Mouse (Mus musculus) C2C12 (cell line): ENCODE results near the gene Cpsf4l. TPM values are rescaled to one million over a fixed set of nuclear protein-coding genes. Genes with fewer than 3 reads are reported as not detected.
"Not testable (repeated sequence)": the region's sequence is repeated elsewhere in the genome, so short reads cannot be mapped to it uniquely, and the experiment has no call there.

Experiments
- H3K27me3 ChIP-seq: one replicate; pipeline ENCODE4 v1.6.1; 2011; ENCODE audit not compliant: control insufficient read depth, insufficient read depth, insufficient read length
- H3K36me3 ChIP-seq: one replicate; pipeline ENCODE4 v1.6.1; 2011; ENCODE audit not compliant: control insufficient read depth, insufficient read depth
- H3K4me3 ChIP-seq: one replicate; pipeline ENCODE4 v1.5.1; 2011; ENCODE audit warnings: mild to moderate bottlenecking, control low read depth; ENCODE audit not compliant: poor library complexity, insufficient read depth, severe bottlenecking
- H3K79me2 ChIP-seq: one replicate; pipeline ENCODE4 v1.6.1; 2011; ENCODE audit not compliant: control insufficient read depth, insufficient read depth
- H3K79me3 ChIP-seq: one replicate; pipeline ENCODE4 v1.6.1; 2011; ENCODE audit warnings: low read depth, control low read depth
- H3ac ChIP-seq: one replicate; pipeline ENCODE3; 2011; ENCODE audit warnings: low read depth; ENCODE audit not compliant: control insufficient read depth, insufficient read length
- CEBPB ChIP-seq: IDR thresholded peaks from one replicate; pipeline ENCODE4 v1.6.1; 2011; ENCODE audit warnings: low read depth, mild to moderate bottlenecking, control low read depth, moderate library complexity
- CTCF ChIP-seq: IDR thresholded peaks from one replicate; pipeline ENCODE4 v1.5.1; 2011; ENCODE audit not compliant: control insufficient read depth, insufficient read depth, insufficient read length
- FOSL1 ChIP-seq: IDR thresholded peaks from one replicate; pipeline ENCODE4 v1.8.0; 2011; ENCODE audit warnings: mild to moderate bottlenecking, low read length; ENCODE audit not compliant: poor library complexity, insufficient read depth, severe bottlenecking
- MAX ChIP-seq: IDR thresholded peaks from one replicate; pipeline ENCODE4 v1.6.1; 2011; ENCODE audit warnings: mild to moderate bottlenecking, control low read depth
- MYOD1 ChIP-seq: IDR thresholded peaks from one replicate; pipeline ENCODE4 v1.6.1; 2011; ENCODE audit warnings: low read depth; ENCODE audit not compliant: control insufficient read depth, insufficient read length
- MYOG ChIP-seq: IDR thresholded peaks from one replicate; pipeline ENCODE4 v1.6.1; 2011; ENCODE audit not compliant: control insufficient read depth, insufficient read length; ENCODE audit errors: extremely low read depth
- USF1 ChIP-seq: IDR thresholded peaks from one replicate; pipeline ENCODE4 v1.6.1; 2011; ENCODE audit warnings: low read depth, mild to moderate bottlenecking, control low read depth, moderate library complexity
- polyA plus RNA-seq: library from polyadenylated mRNA; unstranded; fragments of >200 nt; fragmentation: generic; extraction: Trizol; gene quantifications from one replicate; pipeline ENCODE4 v1.2.1, GENCODE M21; 2012; ENCODE audit warnings: missing spikeins

Gene Cpsf4l
- polyA plus RNA-seq, 1 experiment: not detected

GRCm38 (mm10) chr11:113667122-113667521 lies 42.7 kb downstream of the Cpsf4l start:
- Histone ChIP-seq H3K27me3 (no peaks in the 10 kb centered on the region), H3K79me2 (peaks cover 84% of the 10 kb centered on the region), H3K4me3 (no peak overlapping the region), H3K36me3 (peaks cover 58% of the 10 kb centered on the region), H3K79me3 (peaks cover 53% of the 10 kb centered on the region), H3ac (no peak overlapping the region)
- TF ChIP-seq CTCF (no peak), FOSL1 (no peak), MAX (no peak), MYOD1 (no peak), USF1 (no peak), MYOG (no peak), CEBPB (no peak)

- TF ChIP-seq USF1 (no peak), MYOD1 (no peak), CTCF (no peak), MAX (no peak), MYOG (no peak), FOSL1 (no peak), CEBPB (no peak)
- Histone ChIP-seq H3K4me3 (no peak overlapping the region), H3K36me3 (peaks cover 61% of the 10 kb centered on the region), H3K27me3 (no peaks in the 10 kb centered on the region), H3ac (no peak overlapping the region), H3K79me2 (peaks cover 79% of the 10 kb centered on the region), H3K79me3 (peaks cover 50% of the 10 kb centered on the region)
Measured at GRCm38 (mm10) chr11:113666648-113667047, 43.2 kb downstream of the Cpsf4l start.

GRCm38 (mm10) chr11:113666205-113666604 lies 43.6 kb downstream of the Cpsf4l start:
- Histone ChIP-seq H3K27me3 (no peaks in the 10 kb centered on the region), H3K79me3 (peaks cover 46% of the 10 kb centered on the region), H3K36me3 (peaks cover 61% of the 10 kb centered on the region), H3K4me3 (no peak overlapping the region), H3K79me2 (peaks cover 75% of the 10 kb centered on the region), H3ac (no peak overlapping the region)
- TF ChIP-seq FOSL1 (no peak), MYOG (no peak)

GRCm38 (mm10) chr11:113664279-113664678 lies 45.5 kb downstream of the Cpsf4l start:
- no peaks in the 10 kb centered on the region for H3K27me3 ChIP-seq

GRCm38 (mm10) chr11:113661835-113662351 lies 47.9 kb downstream of the Cpsf4l start:
- TF ChIP-seq USF1: no peak
- TF ChIP-seq MAX: no peak
- no peak for TF ChIP-seq CEBPB
- TF ChIP-seq FOSL1: no peak
- TF ChIP-seq MYOG: no peak
- TF ChIP-seq MYOD1: no peak
- TF ChIP-seq CTCF: no peak
- peaks cover 32% of the 10 kb centered on the region for H3K79me2 ChIP-seq
- H3ac ChIP-seq: no peak overlapping the region
- H3K36me3 ChIP-seq: peaks cover 57% of the 10 kb centered on the region
- peaks cover 17% of the 10 kb centered on the region for H3K79me3 ChIP-seq
- no peak overlapping the region for H3K4me3 ChIP-seq
- H3K27me3 ChIP-seq: no peaks in the 10 kb centered on the region

More at GRCm38 (mm10) chr11:113664279-113664678, 45.5 kb downstream of the Cpsf4l start:
- H3K79me2 ChIP-seq: peaks cover 56% of the 10 kb centered on the region
- TF ChIP-seq FOSL1: no peak
- TF ChIP-seq CEBPB: no peak
- TF ChIP-seq USF1: no peak
- TF ChIP-seq CTCF: no peak
- no peak for TF ChIP-seq MAX
- TF ChIP-seq MYOD1: no peak
- TF ChIP-seq MYOG: no peak
- no peak overlapping the region for H3ac ChIP-seq
- no peak overlapping the region for H3K4me3 ChIP-seq
- peaks cover 49% of the 10 kb centered on the region for H3K36me3 ChIP-seq
- peaks cover 32% of the 10 kb centered on the region for H3K79me3 ChIP-seq

GRCm38 (mm10) chr11:113660940-113661339 lies 48.9 kb downstream of the Cpsf4l start:
- H3K36me3 ChIP-seq: peaks cover 65% of the 10 kb centered on the region
- H3K79me3 ChIP-seq: peaks cover 12% of the 10 kb centered on the region
- peaks cover 22% of the 10 kb centered on the region for H3K79me2 ChIP-seq
- no peak overlapping the region for H3K4me3 ChIP-seq
- no peak overlapping the region for H3ac ChIP-seq
- H3K27me3 ChIP-seq: no peaks in the 10 kb centered on the region
- TF ChIP-seq CEBPB (no peak), FOSL1 (no peak), MYOD1 (no peak), MYOG (no peak), CTCF (no peak), MAX (no peak), USF1 (no peak)

GRCm38 (mm10) chr11:113660213-113660612 lies 49.6 kb downstream of the Cpsf4l start:
- Histone ChIP-seq H3K79me3 (peaks cover 12% of the 10 kb centered on the region), H3K36me3 (peaks cover 65% of the 10 kb centered on the region), H3K79me2 (peaks cover 19% of the 10 kb centered on the region)
- not testable (repeated sequence) for H3ac ChIP-seq, H3K27me3 ChIP-seq, H3K4me3 ChIP-seq
